Mouse (Mus musculus): ENCODE data around the gene Plce1. TPM values are rescaled to one million over a fixed set of nuclear protein-coding genes. Genes with fewer than 3 reads are reported as not detected.

The Plce1 gene
- polyA plus RNA-seq, 1 experiment from 2014 or later, result 6.1 TPM

DNA sequence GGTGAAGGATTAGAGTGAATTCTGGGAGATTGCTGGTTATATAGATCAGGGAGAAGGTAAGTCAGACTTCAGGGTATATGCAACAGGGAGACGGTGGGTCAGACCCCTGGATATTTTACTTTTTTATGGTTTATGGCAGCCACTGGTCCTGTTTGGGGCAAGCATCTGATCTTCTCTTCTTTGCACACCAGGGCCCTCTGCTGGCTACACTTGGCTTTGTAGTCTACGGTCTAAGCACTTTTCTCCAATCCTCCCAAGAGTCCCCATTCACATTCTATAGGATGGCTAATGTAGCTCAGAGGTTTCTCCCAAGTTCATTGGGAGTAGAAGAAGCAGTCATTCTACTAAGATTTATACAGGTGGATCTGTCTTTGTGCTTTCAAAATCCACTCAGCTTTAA is 228.5 kb downstream of the Plce1 start:
- no peak overlapping the region for H3K9ac ChIP-seq (ENCODE audit: low read depth, low read length)
- WGBS (ENCODE audit: insufficient replicate concordance), result 83% methylated on average over 2 of the region's 2 CpGs
- ATAC-seq (replicated peaks; ENCODE audit: insufficient number of reproducible peaks, low FRiP score, low TSS enrichment), result no peak
- H3K27ac ChIP-seq (ENCODE audit: low read depth, low read length), result no peak overlapping the region
- no peaks in the 10 kb centered on the region for H3K9me3 ChIP-seq (replicated peaks; ENCODE audit: control insufficient read depth, low read length)
- no peak overlapping the region for H3K4me3 ChIP-seq (ENCODE audit: low read depth, low read length)
- H3K36me3 ChIP-seq (ENCODE audit: control insufficient read depth, insufficient read depth, low read length), result no peaks in the 10 kb centered on the region
- H3K4me2 ChIP-seq, result no peak overlapping the region
- no peaks in the 10 kb centered on the region for H3K27me3 ChIP-seq (ENCODE audit: control insufficient read depth, insufficient read depth, low read length)
- no peaks in the 10 kb centered on the region for H3K4me1 ChIP-seq (ENCODE audit: control insufficient read depth, insufficient read depth, low read length)

DNA sequence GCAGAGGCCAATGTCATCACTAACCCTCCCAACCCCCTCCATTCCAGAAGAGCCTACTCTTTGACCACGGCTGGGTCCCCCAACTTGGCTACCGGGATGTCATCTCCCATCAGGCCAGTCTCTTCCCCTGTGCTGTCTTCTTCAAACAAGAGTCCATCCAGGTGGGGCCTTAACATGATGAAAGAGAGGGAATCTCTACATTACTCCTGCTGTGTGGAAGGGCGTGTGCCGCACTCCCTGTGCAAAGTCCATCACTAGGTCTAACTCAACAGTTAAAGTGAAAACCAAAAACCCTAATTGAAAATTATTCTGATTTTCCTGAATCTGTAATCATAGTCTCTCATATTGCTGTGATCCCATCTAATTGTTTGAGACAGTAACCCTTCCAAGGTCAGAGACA is 240.9 kb downstream of the Plce1 start:
- Histone ChIP-seq H3K27me3 (ENCODE audit: control insufficient read depth, insufficient read depth, low read length) (no peaks in the 10 kb centered on the region), H3K9ac (ENCODE audit: low read depth, low read length) (no peak overlapping the region), H3K4me2 (no peak overlapping the region), H3K27ac (ENCODE audit: low read depth, low read length) (no peak overlapping the region), H3K36me3 (ENCODE audit: control insufficient read depth, insufficient read depth, low read length) (no peaks in the 10 kb centered on the region), H3K4me1 (ENCODE audit: control insufficient read depth, insufficient read depth, low read length) (no peaks in the 10 kb centered on the region), H3K9me3 (replicated peaks; ENCODE audit: control insufficient read depth, low read length) (no peaks in the 10 kb centered on the region), H3K4me3 (ENCODE audit: low read depth, low read length) (no peak overlapping the region)
- 82% methylated on average over 4 of the region's 4 CpGs for WGBS (ENCODE audit: insufficient replicate concordance)
- ATAC-seq (replicated peaks; ENCODE audit: insufficient number of reproducible peaks, low FRiP score, low TSS enrichment), result no peak

DNA sequence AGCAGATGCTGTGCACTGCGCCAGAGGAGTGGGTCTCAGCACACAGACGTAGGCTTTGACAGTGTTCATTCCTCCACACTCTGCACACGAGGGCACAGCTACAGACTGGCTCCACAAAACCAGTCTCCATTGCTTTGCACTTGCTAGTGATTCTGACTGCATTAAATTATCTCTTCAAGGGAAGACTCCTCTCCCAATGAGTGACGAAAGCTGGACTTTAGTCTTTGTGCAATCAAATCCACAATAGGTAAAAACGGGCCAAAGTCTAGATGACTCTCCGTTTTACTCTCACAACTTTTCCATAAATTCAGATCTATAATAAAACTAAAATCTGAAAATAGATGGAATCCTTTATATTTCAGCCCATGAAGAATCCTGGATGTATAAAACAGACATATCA is 242.1 kb downstream of the Plce1 start:
- no peak overlapping the region for H3K27ac ChIP-seq (ENCODE audit: low read depth, low read length)
- no peak overlapping the region for H3K9ac ChIP-seq (ENCODE audit: low read depth, low read length)
- H3K4me3 ChIP-seq (ENCODE audit: low read depth, low read length), result no peak overlapping the region
- no peaks in the 10 kb centered on the region for H3K9me3 ChIP-seq (replicated peaks; ENCODE audit: control insufficient read depth, low read length)
- 81% methylated on average over 6 of the region's 6 CpGs for WGBS (ENCODE audit: insufficient replicate concordance)
- H3K4me1 ChIP-seq (ENCODE audit: control insufficient read depth, insufficient read depth, low read length), result no peaks in the 10 kb centered on the region
- H3K36me3 ChIP-seq (ENCODE audit: control insufficient read depth, insufficient read depth, low read length), result no peaks in the 10 kb centered on the region
- no peak overlapping the region for H3K4me2 ChIP-seq
- no peaks in the 10 kb centered on the region for H3K27me3 ChIP-seq (ENCODE audit: control insufficient read depth, insufficient read depth, low read length)
- no peak for ATAC-seq (replicated peaks; ENCODE audit: insufficient number of reproducible peaks, low FRiP score, low TSS enrichment)

DNA sequence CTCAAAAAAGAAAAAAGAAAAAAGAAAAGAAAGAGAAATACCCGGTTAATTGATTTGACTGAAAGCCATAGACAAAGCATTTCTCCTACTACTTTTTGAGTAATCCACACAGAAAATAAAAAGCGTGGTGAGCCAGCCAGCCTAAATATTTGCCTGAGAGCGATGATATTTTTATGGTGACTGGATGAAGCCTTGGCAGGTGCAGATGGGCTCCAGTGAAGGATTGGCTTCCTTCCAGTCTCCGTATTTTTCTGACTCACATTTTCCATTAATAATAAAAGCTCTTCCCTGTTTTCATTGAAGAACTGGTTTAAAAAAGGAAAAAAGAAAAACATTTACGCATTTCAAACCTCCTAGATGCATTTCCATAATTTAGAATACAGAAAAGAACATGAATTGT is 243.1 kb downstream of the Plce1 start:
- no peaks in the 10 kb centered on the region for H3K36me3 ChIP-seq (ENCODE audit: control insufficient read depth, insufficient read depth, low read length)
- no peak overlapping the region for H3K4me3 ChIP-seq (ENCODE audit: low read depth, low read length)
- no peak for ATAC-seq (replicated peaks; ENCODE audit: insufficient number of reproducible peaks, low FRiP score, low TSS enrichment)
- no peaks in the 10 kb centered on the region for H3K27me3 ChIP-seq (ENCODE audit: control insufficient read depth, insufficient read depth, low read length)
- H3K27ac ChIP-seq (ENCODE audit: low read depth, low read length), result no peak overlapping the region
- H3K9ac ChIP-seq (ENCODE audit: low read depth, low read length), result no peak overlapping the region
- H3K9me3 ChIP-seq (replicated peaks; ENCODE audit: control insufficient read depth, low read length), result no peaks in the 10 kb centered on the region
- no peaks in the 10 kb centered on the region for H3K4me1 ChIP-seq (ENCODE audit: control insufficient read depth, insufficient read depth, low read length)
- no peak overlapping the region for H3K4me2 ChIP-seq
- WGBS (ENCODE audit: insufficient replicate concordance), result 76% methylated on average over 5 of the region's 5 CpGs

DNA sequence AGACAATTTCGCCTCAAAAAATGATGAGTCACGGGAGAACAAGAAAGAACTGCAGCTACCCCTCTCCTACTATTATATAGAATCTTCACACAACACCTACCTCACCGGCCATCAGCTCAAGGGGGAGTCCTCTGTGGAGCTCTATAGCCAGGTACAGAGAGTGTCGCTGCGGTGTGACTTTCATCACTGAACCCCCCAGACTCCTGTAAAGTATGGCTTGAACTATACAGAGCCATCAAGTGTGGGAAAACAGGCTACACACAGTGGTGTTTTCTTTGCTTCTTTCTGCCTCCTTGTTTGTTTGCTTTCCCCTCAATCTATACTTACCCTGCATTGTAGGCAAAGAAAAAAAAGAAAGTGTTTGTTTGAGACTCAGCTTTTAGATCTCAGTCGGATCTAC is 247.9 kb downstream of the Plce1 start:
- no peak for ATAC-seq (replicated peaks; ENCODE audit: insufficient number of reproducible peaks, low FRiP score, low TSS enrichment)
- H3K9ac ChIP-seq (ENCODE audit: low read depth, low read length), result no peak overlapping the region
- H3K9me3 ChIP-seq (replicated peaks; ENCODE audit: control insufficient read depth, low read length), result no peaks in the 10 kb centered on the region
- H3K36me3 ChIP-seq (ENCODE audit: control insufficient read depth, insufficient read depth, low read length), result no peaks in the 10 kb centered on the region
- H3K27ac ChIP-seq (ENCODE audit: low read depth, low read length), result no peak overlapping the region
- H3K27me3 ChIP-seq (ENCODE audit: control insufficient read depth, insufficient read depth, low read length), result no peaks in the 10 kb centered on the region
- no peak overlapping the region for H3K4me3 ChIP-seq (ENCODE audit: low read depth, low read length)
- no peaks in the 10 kb centered on the region for H3K4me1 ChIP-seq (ENCODE audit: control insufficient read depth, insufficient read depth, low read length)
- no peak overlapping the region for H3K4me2 ChIP-seq
- WGBS (ENCODE audit: insufficient replicate concordance), result 48% methylated on average over 6 of the region's 6 CpGs

DNA sequence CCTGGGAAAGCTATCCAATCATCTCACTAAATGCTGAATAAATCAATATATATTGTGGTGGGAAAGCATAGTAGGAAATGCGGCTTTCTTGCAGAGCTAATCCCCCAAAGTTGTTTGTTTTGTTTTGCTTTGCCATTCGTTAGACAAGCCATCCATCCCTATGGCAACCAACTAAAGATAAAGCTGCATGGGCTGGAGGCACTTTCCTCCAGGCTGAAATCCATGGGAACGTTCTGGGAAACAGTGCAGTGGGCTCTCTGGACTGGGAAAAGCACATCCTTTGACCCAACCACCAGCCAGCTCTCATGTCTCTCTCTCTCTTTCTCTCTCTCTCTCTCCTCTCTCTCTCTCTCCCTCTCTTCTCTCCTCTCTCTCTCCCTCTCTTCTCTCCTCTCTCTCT is 248.4 kb downstream of the Plce1 start:
- H3K36me3 ChIP-seq (ENCODE audit: control insufficient read depth, insufficient read depth, low read length), result no peaks in the 10 kb centered on the region
- no peaks in the 10 kb centered on the region for H3K9me3 ChIP-seq (replicated peaks; ENCODE audit: control insufficient read depth, low read length)
- no peak overlapping the region for H3K4me3 ChIP-seq (ENCODE audit: low read depth, low read length)
- 17% methylated on average over 3 of the region's 3 CpGs for WGBS (ENCODE audit: insufficient replicate concordance)
- no peak overlapping the region for H3K27ac ChIP-seq (ENCODE audit: low read depth, low read length)
- no peak for ATAC-seq (replicated peaks; ENCODE audit: insufficient number of reproducible peaks, low FRiP score, low TSS enrichment)
- no peak overlapping the region for H3K4me2 ChIP-seq
- no peaks in the 10 kb centered on the region for H3K27me3 ChIP-seq (ENCODE audit: control insufficient read depth, insufficient read depth, low read length)
- no peaks in the 10 kb centered on the region for H3K4me1 ChIP-seq (ENCODE audit: control insufficient read depth, insufficient read depth, low read length)
- no peak overlapping the region for H3K9ac ChIP-seq (ENCODE audit: low read depth, low read length)

DNA sequence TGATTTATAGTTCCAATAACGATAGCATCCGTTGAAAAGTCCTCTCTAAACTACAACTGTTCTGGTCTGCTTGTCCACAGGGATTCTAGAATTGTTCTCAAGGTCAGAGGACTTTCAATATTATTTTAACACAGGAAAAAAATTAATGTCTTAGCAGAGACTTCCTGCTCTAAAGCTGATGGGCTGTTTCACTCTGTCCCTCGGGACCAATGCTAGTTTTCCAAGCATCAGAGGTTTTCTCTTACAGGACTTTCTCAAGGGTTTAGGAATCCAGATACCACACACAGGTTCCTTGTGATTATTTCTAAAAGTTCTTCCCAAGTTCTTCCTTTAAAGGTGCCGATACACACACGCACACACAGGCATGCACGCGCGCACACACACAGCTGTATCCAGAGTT is 263.6 kb downstream of the Plce1 start:
- no peak overlapping the region for H3K9ac ChIP-seq (ENCODE audit: low read depth, low read length)
- H3K27me3 ChIP-seq (ENCODE audit: control insufficient read depth, insufficient read depth, low read length), result no peaks in the 10 kb centered on the region
- no peak overlapping the region for H3K4me3 ChIP-seq (ENCODE audit: low read depth, low read length)
- H3K4me1 ChIP-seq (ENCODE audit: control insufficient read depth, insufficient read depth, low read length), result peaks cover 3% of the 10 kb centered on the region; the same call in 1 of the 2 replicates
- no peak overlapping the region for H3K27ac ChIP-seq (ENCODE audit: low read depth, low read length)
- H3K4me2 ChIP-seq, result no peak overlapping the region
- WGBS (ENCODE audit: insufficient replicate concordance), result 84% methylated on average over 8 of the region's 8 CpGs
- no peaks in the 10 kb centered on the region for H3K36me3 ChIP-seq (ENCODE audit: control insufficient read depth, insufficient read depth, low read length)
- no peak for ATAC-seq (replicated peaks; ENCODE audit: insufficient number of reproducible peaks, low FRiP score, low TSS enrichment)
- no peaks in the 10 kb centered on the region for H3K9me3 ChIP-seq (replicated peaks; ENCODE audit: control insufficient read depth, low read length)

DNA sequence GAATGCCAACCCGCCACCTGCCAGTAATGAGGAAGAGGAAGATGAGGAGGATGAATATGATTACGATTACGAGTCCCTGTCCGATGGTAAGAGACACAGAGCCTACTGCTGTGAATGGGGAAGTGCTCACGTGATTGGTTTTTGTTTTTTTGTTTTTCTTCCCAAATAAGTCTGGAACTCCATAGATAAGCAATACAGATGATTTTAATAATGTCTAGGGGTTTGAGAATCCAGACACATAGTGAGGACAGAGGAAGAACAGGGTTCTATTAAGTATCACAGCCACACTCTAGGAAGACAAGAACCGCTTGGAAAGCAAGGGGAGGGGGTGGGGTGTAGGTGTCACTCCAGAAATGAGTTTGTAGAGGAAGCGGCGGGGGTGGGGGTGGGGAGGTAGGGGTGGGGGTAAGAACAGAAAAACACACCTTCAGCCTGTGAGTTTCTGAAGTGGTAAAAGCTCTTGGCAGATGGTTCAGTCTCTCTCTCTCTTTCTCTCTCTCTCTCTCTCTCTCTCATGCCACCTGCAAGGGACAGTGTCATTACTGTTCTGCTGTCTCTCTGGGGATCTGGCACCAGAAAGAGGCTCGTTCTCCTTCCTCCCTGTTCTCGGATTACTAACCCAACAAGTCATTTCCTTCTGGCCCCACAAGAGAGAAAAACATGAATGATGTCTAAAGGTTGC is 265.0 kb downstream of the Plce1 start:
- H3K27ac ChIP-seq (ENCODE audit: low read depth, low read length), result no peak overlapping the region

DNA sequence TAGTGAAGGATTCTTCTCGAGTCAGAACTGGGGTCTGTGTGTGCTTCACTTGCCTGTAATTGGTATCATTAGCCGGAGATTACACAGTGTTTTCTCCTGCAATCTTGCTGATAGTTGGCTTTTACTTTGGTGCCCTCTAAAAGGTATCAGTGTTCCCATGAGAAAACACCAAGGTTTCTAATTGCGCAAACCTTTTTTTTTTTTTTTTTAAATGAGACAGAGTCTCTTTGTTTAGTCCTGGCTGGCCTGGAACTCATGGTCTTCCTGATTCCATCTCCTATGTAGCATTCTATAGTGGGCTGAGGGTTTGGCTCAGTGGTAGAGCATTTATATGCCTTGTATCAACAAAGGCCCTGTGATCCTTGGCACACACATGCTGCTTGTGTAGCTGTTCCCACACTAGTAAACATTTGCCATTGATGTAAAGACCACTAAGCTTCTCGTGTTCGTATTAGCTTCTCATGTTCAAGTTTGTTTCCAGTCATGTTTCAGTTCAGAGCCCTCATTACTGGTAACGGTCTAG is 265.6 kb downstream of the Plce1 start:
- H3K27me3 ChIP-seq (ENCODE audit: control insufficient read depth, insufficient read depth, low read length), result no peaks in the 10 kb centered on the region
- no peak overlapping the region for H3K4me3 ChIP-seq (ENCODE audit: low read depth, low read length)
- WGBS (ENCODE audit: insufficient replicate concordance), result 61% methylated on average over 6 of the region's 6 CpGs
- H3K4me2 ChIP-seq, result no peak overlapping the region
- H3K36me3 ChIP-seq (ENCODE audit: control insufficient read depth, insufficient read depth, low read length), result no peaks in the 10 kb centered on the region
- H3K27ac ChIP-seq (ENCODE audit: low read depth, low read length), result no peak overlapping the region
- H3K9ac ChIP-seq (ENCODE audit: low read depth, low read length), result no peak overlapping the region
- peaks cover 3% of the 10 kb centered on the region; the same call in 1 of the 2 replicates for H3K4me1 ChIP-seq (ENCODE audit: control insufficient read depth, insufficient read depth, low read length)
- ATAC-seq (replicated peaks; ENCODE audit: insufficient number of reproducible peaks, low FRiP score, low TSS enrichment), result no peak
- H3K9me3 ChIP-seq (replicated peaks; ENCODE audit: control insufficient read depth, low read length), result no peaks in the 10 kb centered on the region

More for the DNA sequence above, 265.0 kb downstream of the Plce1 start:
- ATAC-seq (replicated peaks; ENCODE audit: insufficient number of reproducible peaks, low FRiP score, low TSS enrichment), result no peak
- no peak overlapping the region for H3K4me3 ChIP-seq (ENCODE audit: low read depth, low read length)
- H3K9ac ChIP-seq (ENCODE audit: low read depth, low read length), result no peak overlapping the region
- peaks cover 3% of the 10 kb centered on the region; the same call in 1 of the 2 replicates for H3K4me1 ChIP-seq (ENCODE audit: control insufficient read depth, insufficient read depth, low read length)
- no peaks in the 10 kb centered on the region for H3K27me3 ChIP-seq (ENCODE audit: control insufficient read depth, insufficient read depth, low read length)
- WGBS (ENCODE audit: insufficient replicate concordance), result 54% methylated on average over 10 of the region's 10 CpGs
- H3K9me3 ChIP-seq (replicated peaks; ENCODE audit: control insufficient read depth, low read length), result no peaks in the 10 kb centered on the region
- no peaks in the 10 kb centered on the region for H3K36me3 ChIP-seq (ENCODE audit: control insufficient read depth, insufficient read depth, low read length)
- H3K4me2 ChIP-seq, result no peak overlapping the region
